Mouse (Mus musculus): ENCODE results near the gene Lin37. TPM values are rescaled to one million over a fixed set of nuclear protein-coding genes. Genes with fewer than 3 reads are reported as not detected.

Lin37 gene
- polyA plus RNA-seq, 1 experiment: 33.8 TPM

- H3K4me1 ChIP-seq (ENCODE audit: control insufficient read depth, insufficient read depth, low read length): peaks cover 4% of the 10 kb centered on the region; the same call in 1 of the 2 replicates
- TF ChIP-seq CTCF (conservative IDR thresholded peaks at IDR 0.05; ENCODE audit: insufficient read depth, insufficient read length, low read depth, low read length) (no peak), POLR2A (IDR thresholded peaks at IDR 0.05; ENCODE audit: low read depth, low read length) (no peak)
- H3K27me3 ChIP-seq (replicated peaks; ENCODE audit: control insufficient read depth, insufficient read depth, low read length): no peaks in the 10 kb centered on the region
- no peaks in the 10 kb centered on the region for H3K36me3 ChIP-seq (ENCODE audit: control insufficient read depth, insufficient read depth, low read length)
- H3K27ac ChIP-seq (ENCODE audit: insufficient read depth, low read depth, low read length): no peak overlapping the region
- H3K4me3 ChIP-seq (ENCODE audit: insufficient read depth, low read depth, low read length): no peak overlapping the region
- 63% methylated on average over 5 of the region's 5 CpGs for WGBS
- DNase-seq: no peak
These were observed 33.3 kb upstream of the Lin37 start for GRCm38 (mm10) chr7:30592772-30593423.

GRCm38 (mm10) chr7:30591605-30591951 lies 31.9 kb upstream of the Lin37 start:
- no peak overlapping the region for H3K27ac ChIP-seq (ENCODE audit: insufficient read depth, low read depth, low read length)
- H3K4me1 ChIP-seq (ENCODE audit: control insufficient read depth, insufficient read depth, low read length): peaks cover 10% of the 10 kb centered on the region; the same call in 1 of the 2 replicates
- 73% methylated on average over 4 of the region's 4 CpGs for WGBS
- H3K4me3 ChIP-seq (ENCODE audit: insufficient read depth, low read depth, low read length): no peak overlapping the region
- H3K36me3 ChIP-seq (ENCODE audit: control insufficient read depth, insufficient read depth, low read length): no peaks in the 10 kb centered on the region
- no peak for DNase-seq
- no peaks in the 10 kb centered on the region for H3K27me3 ChIP-seq (replicated peaks; ENCODE audit: control insufficient read depth, insufficient read depth, low read length)
- TF ChIP-seq POLR2A (IDR thresholded peaks at IDR 0.05; ENCODE audit: low read depth, low read length): no peak
- no peak for TF ChIP-seq CTCF (conservative IDR thresholded peaks at IDR 0.05; ENCODE audit: insufficient read depth, insufficient read length, low read depth, low read length)

GRCm38 (mm10) chr7:30590927-30591604 lies 31.4 kb upstream of the Lin37 start:
- H3K27ac ChIP-seq (ENCODE audit: insufficient read depth, low read depth, low read length): no peak overlapping the region
- no peaks in the 10 kb centered on the region for H3K27me3 ChIP-seq (replicated peaks; ENCODE audit: control insufficient read depth, insufficient read depth, low read length)
- WGBS: 89% methylated on average over 9 of the region's 9 CpGs
- H3K4me3 ChIP-seq (ENCODE audit: insufficient read depth, low read depth, low read length): no peak overlapping the region
- no peak for TF ChIP-seq POLR2A (IDR thresholded peaks at IDR 0.05; ENCODE audit: low read depth, low read length)
- TF ChIP-seq CTCF (conservative IDR thresholded peaks at IDR 0.05; ENCODE audit: insufficient read depth, insufficient read length, low read depth, low read length): no peak
- DNase-seq: no peak
- peaks cover 10% of the 10 kb centered on the region; the same call in 1 of the 2 replicates for H3K4me1 ChIP-seq (ENCODE audit: control insufficient read depth, insufficient read depth, low read length)
- no peaks in the 10 kb centered on the region for H3K36me3 ChIP-seq (ENCODE audit: control insufficient read depth, insufficient read depth, low read length)

- no peak for TF ChIP-seq POLR2A (IDR thresholded peaks at IDR 0.05; ENCODE audit: low read depth, low read length)
- TF ChIP-seq CTCF (conservative IDR thresholded peaks at IDR 0.05; ENCODE audit: insufficient read depth, insufficient read length, low read depth, low read length): peak; percentile 86
- Histone ChIP-seq H3K4me3 (ENCODE audit: insufficient read depth, low read depth, low read length) (peak overlapping the region; percentile 61), H3K36me3 (ENCODE audit: control insufficient read depth, insufficient read depth, low read length) (no peaks in the 10 kb centered on the region), H3K27ac (ENCODE audit: insufficient read depth, low read depth, low read length) (peak overlapping the region; percentile 82), H3K27me3 (replicated peaks; ENCODE audit: control insufficient read depth, insufficient read depth, low read length) (no peaks in the 10 kb centered on the region), H3K4me1 (ENCODE audit: control insufficient read depth, insufficient read depth, low read length) (peaks cover 10% of the 10 kb centered on the region; the same call in 1 of the 2 replicates)
- DNase-seq: peak; percentile 92
- 16% methylated on average over 40 of the region's 40 CpGs for WGBS
These were observed 30.0 kb upstream of the Lin37 start for GRCm38 (mm10) chr7:30589435-30590301.

- TF ChIP-seq CTCF (conservative IDR thresholded peaks at IDR 0.05; ENCODE audit: insufficient read depth, insufficient read length, low read depth, low read length) (no peak), POLR2A (IDR thresholded peaks at IDR 0.05; ENCODE audit: low read depth, low read length) (peak; percentile 86)
- peak; percentile 99 for DNase-seq
- H3K4me3 ChIP-seq (ENCODE audit: insufficient read depth, low read depth, low read length): peak within 1 kb of the TSS; percentile 61
- peaks cover 10% of the 10 kb centered on the region; the same call in 1 of the 2 replicates for H3K4me1 ChIP-seq (ENCODE audit: control insufficient read depth, insufficient read depth, low read length)
- H3K27ac ChIP-seq (ENCODE audit: insufficient read depth, low read depth, low read length): peak within 1 kb of the TSS; percentile 91
- no peaks in the 10 kb centered on the region; the same call in 1 of the 2 replicates for H3K36me3 ChIP-seq (ENCODE audit: control insufficient read depth, insufficient read depth, low read length)
- H3K27me3 ChIP-seq (replicated peaks; ENCODE audit: control insufficient read depth, insufficient read depth, low read length): no peaks in the 10 kb centered on the region
- WGBS: under 1% methylated on average over 55 of the region's 68 CpGs
These were observed 29.2 kb upstream of the Lin37 start, which contains the start of gene Kmt2b for GRCm38 (mm10) chr7:30588676-30589434. Gene Kmt2b, minus strand, starts transcription at chr7:30588726.

GRCm38 (mm10) chr7:30587842-30588667 lies 28.4 kb upstream of the Lin37 start:
- TF ChIP-seq CTCF (conservative IDR thresholded peaks at IDR 0.05; ENCODE audit: insufficient read depth, insufficient read length, low read depth, low read length) (no peak), POLR2A (IDR thresholded peaks at IDR 0.05; ENCODE audit: low read depth, low read length) (no peak)
- DNase-seq: no peak
- Histone ChIP-seq H3K4me3 (ENCODE audit: insufficient read depth, low read depth, low read length) (peak overlapping the region; percentile 61), H3K27ac (ENCODE audit: insufficient read depth, low read depth, low read length) (peak overlapping the region; percentile 91), H3K36me3 (ENCODE audit: control insufficient read depth, insufficient read depth, low read length) (no peaks in the 10 kb centered on the region; the same call in 1 of the 2 replicates), H3K27me3 (replicated peaks; ENCODE audit: control insufficient read depth, insufficient read depth, low read length) (no peaks in the 10 kb centered on the region), H3K4me1 (ENCODE audit: control insufficient read depth, insufficient read depth, low read length) (peaks cover 10% of the 10 kb centered on the region; the same call in 1 of the 2 replicates)
- WGBS: 3% methylated on average over 67 of the region's 67 CpGs
